Mouse (Mus musculus): Measurements from ENCODE around the gene Anapc11.

GRCm38 (mm10) chr11:120622805-120623204, 24.6 kb downstream of the Anapc11 start:
- TF ChIP-seq CTCF (IDR thresholded peaks at IDR 0.05; ENCODE audit: low read depth) (no peak), EP300 (optimal IDR thresholded peaks at IDR 0.05) (no peak)
